Mouse (Mus musculus): ENCODE data around the gene Kcna2.

GRCm38 (mm10) chr3:107112498-107112897 lies 11.6 kb downstream of the Kcna2 start:
- TF ChIP-seq CTCF (conservative IDR thresholded peaks at IDR 0.05; ENCODE audit: low read length) (no peak), POU5F1 (IDR thresholded peaks at IDR 0.05; ENCODE audit: borderline replicate concordance, low read length) (no peak), NANOG (IDR thresholded peaks at IDR 0.05; ENCODE audit: borderline replicate concordance, low read length) (no peak)

Data from E14TG2a.4 (cell line).